Mouse (Mus musculus): ENCODE data around the gene Cyp2c37.
"Not testable (repeated sequence)": the region's sequence is repeated elsewhere in the genome, so short reads cannot be mapped to it uniquely, and the experiment has no call there.

Gene Cyp2c37

DNA sequence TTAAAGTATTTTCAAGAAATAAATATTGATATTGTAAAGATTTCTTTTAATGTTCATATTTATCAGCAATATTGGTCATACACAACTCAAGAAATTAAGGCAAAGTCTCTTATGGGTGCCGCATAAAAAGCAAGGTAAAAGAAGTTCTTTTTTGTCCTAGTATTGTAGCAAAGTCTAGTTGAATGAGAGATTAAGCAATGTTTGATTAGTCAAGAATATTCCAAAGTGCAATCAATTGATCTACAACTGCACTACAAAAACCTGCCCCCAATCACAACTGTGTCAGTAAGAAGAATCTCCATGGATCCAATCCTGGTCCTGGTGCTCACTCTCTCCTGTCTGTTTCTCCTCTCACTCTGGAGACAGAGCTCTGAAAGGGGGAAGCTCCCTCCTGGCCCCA is at the start of gene Cyp2c37:
Gene Cyp2c37, plus strand, starts transcription at position 285 of the 400 bp plus-strand sequence.
- DNase-seq (ENCODE audit: low spot score), result not testable (repeated sequence)

DNA sequence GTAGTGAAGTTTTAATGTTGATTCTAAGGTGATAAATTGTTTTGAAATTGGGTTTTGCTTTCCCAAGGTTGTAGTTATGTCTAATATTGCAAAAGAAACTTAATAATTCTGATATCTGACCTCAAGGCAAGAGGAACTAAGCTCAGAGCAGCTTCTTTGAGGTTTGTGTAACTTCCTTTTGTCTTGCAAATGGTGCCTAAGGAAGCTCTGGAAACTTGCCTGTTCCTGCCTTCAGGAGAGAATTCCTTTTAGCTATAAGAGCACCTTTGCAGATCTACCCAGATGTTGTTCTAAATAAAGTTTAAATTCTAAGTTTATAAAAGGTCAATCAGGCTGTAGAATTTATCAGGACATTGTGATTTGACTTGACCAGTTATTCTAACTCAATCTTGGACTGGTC is 31.4 kb upstream of the Cyp2c37 start:
- DNase-seq (ENCODE audit: low spot score), result not testable (repeated sequence)

DNA sequence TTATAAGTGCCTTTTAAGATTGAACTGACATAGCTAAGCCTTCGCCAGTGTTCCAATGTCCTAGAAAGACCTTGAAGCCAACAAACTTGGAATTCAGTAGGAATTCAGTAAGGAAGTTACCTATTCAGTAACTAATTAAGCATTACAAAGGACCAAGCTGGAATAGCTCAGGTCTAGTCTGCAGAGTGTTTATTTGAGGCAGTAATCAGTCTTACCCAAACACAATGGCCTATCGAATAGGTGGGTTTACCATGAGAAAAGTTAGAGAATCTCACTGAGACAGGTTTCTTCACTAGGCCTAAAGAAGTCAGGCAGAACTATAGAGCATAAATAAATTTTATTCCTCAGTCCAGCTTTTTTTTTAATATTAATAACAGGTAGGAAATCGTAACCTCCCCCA is 21.1 kb upstream of the Cyp2c37 start:
- DNase-seq (ENCODE audit: low spot score), result not testable (repeated sequence)

DNA sequence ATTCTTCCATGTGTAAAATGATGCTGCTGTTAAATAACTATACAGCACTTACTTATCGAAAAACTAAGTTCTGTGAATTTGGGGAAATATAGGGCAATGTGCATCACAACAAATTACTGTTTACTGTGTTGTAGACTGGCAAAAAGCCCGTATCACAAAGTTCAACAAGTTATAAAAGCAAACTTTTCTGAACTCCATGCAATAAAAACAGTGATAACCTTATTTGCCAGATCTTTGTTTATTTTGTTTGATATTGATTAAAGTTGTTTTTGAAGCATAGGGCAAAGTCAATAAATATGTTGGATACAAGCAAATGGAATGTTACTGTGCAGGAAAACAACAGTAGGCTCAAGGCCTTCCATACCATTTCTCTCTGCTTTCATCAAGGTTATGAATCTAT is 2.8 kb upstream of the Cyp2c37 start:
- DNase-seq (ENCODE audit: low spot score), result no peak
